Mouse (Mus musculus) gastrocnemius, adult 2 months (tissue): ENCODE measurements at regions not wholly inside any gene's neighbourhood (a gene's known extent, or its start where the extent isn't known, plus 50 kb on each side); places are given as distances from the start of the nearest gene placed in this dataset.
"Not testable (repeated sequence)": the region's sequence is repeated elsewhere in the genome, so short reads cannot be mapped to it uniquely, and the experiment has no call there.

Experiments
- DNase-seq: peaks from one replicate; pipeline ENCODE4 v3.0.0; 2022
- H3K27ac ChIP-seq: fragments of 200-600 bp; 2 replicates; pipeline ENCODE4 v1.8.1; 2022; ENCODE audit warnings: mild to moderate bottlenecking
- H3K4me3 ChIP-seq: fragments of 200-600 bp; 2 replicates; pipeline ENCODE4 v1.8.1; 2022; ENCODE audit warnings: mild to moderate bottlenecking, moderate library complexity
- CTCF ChIP-seq: fragments of 200-600 bp; IDR thresholded peaks from 2 replicates; pipeline ENCODE4 v1.8.1; 2022; ENCODE audit warnings: antibody characterized with exemption, mild to moderate bottlenecking, moderate library complexity
- intact Hi-C: fragments of 180-260 bp; cut with DNase I; formaldehyde crosslinking; loops from one replicate; pipeline ENCODE4 v1.15.1; 2025

- no peak for TF ChIP-seq CTCF
- H3K27ac ChIP-seq: no peak overlapping the region
- H3K4me3 ChIP-seq: no peak overlapping the region
- intact Hi-C loops: no loop called here
- no peak for DNase-seq
These were observed 57.1 kb downstream of the Pou4f1 start for GRCm38 (mm10) chr14:104410730-104411129.

GRCm38 (mm10) chr14:104410292-104410691 lies 57.5 kb downstream of the Pou4f1 start:
- no peak for TF ChIP-seq CTCF

GRCm38 (mm10) chr14:104406062-104406461 lies 61.7 kb downstream of the Pou4f1 start:
- DNase-seq: no peak
- TF ChIP-seq CTCF: no peak
- no peak overlapping the region for H3K27ac ChIP-seq
- intact Hi-C loops: no loop called here
- no peak overlapping the region for H3K4me3 ChIP-seq

More at GRCm38 (mm10) chr14:104410292-104410691, 57.5 kb downstream of the Pou4f1 start:
- intact Hi-C loops: no loop called here
- Histone ChIP-seq H3K27ac (no peak overlapping the region), H3K4me3 (no peak overlapping the region)
- no peak for DNase-seq

GRCm38 (mm10) chr14:104389297-104390071 lies 78.3 kb downstream of the Pou4f1 start:
- no peak overlapping the region for H3K4me3 ChIP-seq
- no peak for DNase-seq
- TF ChIP-seq CTCF: no peak
- no peak overlapping the region for H3K27ac ChIP-seq
- intact Hi-C loops: no loop called here

GRCm38 (mm10) chr14:104388879-104389278 lies 78.9 kb downstream of the Pou4f1 start:
- intact Hi-C loops: no loop called here
- DNase-seq: no peak
- TF ChIP-seq CTCF: no peak
- no peak overlapping the region for H3K27ac ChIP-seq
- H3K4me3 ChIP-seq: no peak overlapping the region

GRCm38 (mm10) chr14:104380986-104381385 lies 86.8 kb downstream of the Pou4f1 start:
- intact Hi-C loops: no loop called here
- no peak for TF ChIP-seq CTCF
- DNase-seq: no peak
- H3K27ac ChIP-seq: no peak overlapping the region
- H3K4me3 ChIP-seq: no peak overlapping the region

GRCm38 (mm10) chr14:104372776-104373175 lies 95.0 kb downstream of the Pou4f1 start:
- TF ChIP-seq CTCF: no peak
- intact Hi-C loops: no loop called here
- no peak overlapping the region for H3K27ac ChIP-seq
- H3K4me3 ChIP-seq: no peak overlapping the region
- no peak for DNase-seq

- intact Hi-C loops: no loop called here
- Histone ChIP-seq H3K27ac (no peak overlapping the region), H3K4me3 (no peak overlapping the region)
- DNase-seq: no peak
- no peak for TF ChIP-seq CTCF
These were observed 111.2 kb downstream of the Pou4f1 start for GRCm38 (mm10) chr14:104356636-104357035.

GRCm38 (mm10) chr14:104336783-104337182 lies 131.0 kb downstream of the Pou4f1 start:
- H3K27ac ChIP-seq, DNase-seq, H3K4me3 ChIP-seq, intact Hi-C loops: not testable (repeated sequence)

- Histone ChIP-seq H3K4me3 (no peak overlapping the region), H3K27ac (no peak overlapping the region)
- DNase-seq: no peak
- TF ChIP-seq CTCF: no peak
- intact Hi-C loops: no loop called here
These were observed 141.7 kb downstream of the Pou4f1 start for GRCm38 (mm10) chr14:104326089-104326488.

- intact Hi-C loops: no loop called here
- Histone ChIP-seq H3K27ac (no peak overlapping the region), H3K4me3 (no peak overlapping the region)
- no peak for TF ChIP-seq CTCF
- DNase-seq: no peak
These were observed 167.7 kb downstream of the Pou4f1 start for GRCm38 (mm10) chr14:104300141-104300540.

- no peak for DNase-seq
- Histone ChIP-seq H3K4me3 (no peak overlapping the region), H3K27ac (no peak overlapping the region)
- intact Hi-C loops: no loop called here
- TF ChIP-seq CTCF: no peak
These were observed 169.5 kb downstream of the Pou4f1 start for GRCm38 (mm10) chr14:104298312-104298711.

GRCm38 (mm10) chr14:104297316-104298311 lies 170.2 kb downstream of the Pou4f1 start:
- no peak for DNase-seq
- intact Hi-C loops: no loop called here
- Histone ChIP-seq H3K4me3 (no peak overlapping the region), H3K27ac (no peak overlapping the region)
- TF ChIP-seq CTCF: no peak
